Mouse (Mus musculus) heart, adult 8-10 months (tissue): ENCODE measurements around the gene Prok1. TPM values are rescaled to one million over a fixed set of nuclear protein-coding genes. Genes with fewer than 3 reads are reported as not detected.
A peak's percentile ranks its signal among the peaks of the same experiment; 100 is the strongest.

Experiments
- DNase-seq: peaks from one replicate; pipeline ENCODE4 v3.0.0; 2022; ENCODE audit warnings: low spot score
- total RNA-seq, 4 experiments: library from RNA; stranded (reverse); gene quantifications; 2 replicates each; pipeline ENCODE4 v1.2.4; 2022

The Prok1 gene
- total RNA-seq, 4 experiments from 2014 or later: not detected

DNA sequence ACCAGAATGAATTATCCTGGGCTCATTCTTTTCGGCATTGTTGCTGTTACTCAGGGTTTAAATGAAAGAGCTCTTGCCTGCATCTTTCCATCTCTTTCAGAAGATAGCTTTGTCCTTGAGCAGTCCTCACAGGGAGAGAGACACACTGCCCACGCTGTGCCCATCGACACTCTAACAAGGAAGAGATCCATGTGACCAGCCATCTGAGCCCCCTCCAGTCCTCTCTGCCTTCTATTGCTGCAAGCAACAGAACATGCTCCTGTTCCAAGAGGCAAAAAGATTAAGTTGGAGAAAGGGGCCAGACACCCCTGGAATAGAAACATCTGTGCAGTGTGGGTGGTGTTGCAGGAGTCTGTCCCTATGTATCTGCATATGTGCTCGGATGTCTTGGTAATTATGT lies 52.5 kb downstream of the Prok1 start:
- no peak for DNase-seq

DNA sequence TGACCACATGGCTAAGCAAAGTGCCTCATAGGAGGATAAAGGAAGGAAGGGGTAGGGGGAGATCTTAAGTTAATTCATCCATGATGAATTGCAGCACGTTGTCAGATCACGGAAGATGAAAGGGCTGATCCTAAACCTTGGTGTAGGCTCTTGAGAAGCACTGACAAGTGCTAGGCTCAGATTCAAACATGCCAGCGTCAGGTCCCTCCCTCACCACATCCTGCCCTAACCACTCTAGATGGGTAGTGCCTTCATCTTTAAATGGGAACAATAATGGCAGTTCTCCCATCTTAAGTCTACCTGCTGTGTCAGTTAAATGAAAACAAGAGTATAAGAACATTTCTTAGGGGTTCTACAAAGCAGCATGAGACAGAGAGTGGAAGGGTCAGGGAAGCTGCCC lies 53.9 kb downstream of the Prok1 start:
- no peak for DNase-seq

DNA sequence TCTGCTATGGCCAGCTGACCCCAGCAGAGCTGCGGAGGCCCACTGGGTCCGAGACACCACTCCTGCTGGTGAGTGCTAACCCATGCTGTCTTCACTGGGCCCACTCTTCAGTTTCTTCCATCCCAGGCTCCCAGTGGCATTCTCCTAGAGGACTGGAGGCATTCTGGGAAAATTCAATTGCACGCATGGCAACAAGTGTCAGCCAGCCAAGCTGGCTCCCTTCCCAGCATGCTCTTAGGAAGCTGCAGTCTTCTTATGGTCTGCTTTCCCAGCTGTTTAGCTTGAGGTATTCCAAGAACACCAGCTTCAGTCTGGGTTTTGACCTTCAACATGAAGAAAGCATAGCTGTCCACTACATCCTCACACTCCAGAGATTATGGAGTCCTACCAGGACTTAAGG lies 56.3 kb downstream of the Prok1 start:
- DNase-seq: peak; percentile 31

Other genes with a start within 250 kb of the Prok1 start
- under 1 TPM; 0.27 to 0.69 (median 0.34) TPM for gene Kcna3, start 203.5 kb downstream of the Prok1 start, total RNA-seq
- 1 to 10 TPM; 1.2 to 1.7 (median 1.3) TPM for gene Kcna2, start 138.6 kb downstream of the Prok1 start, total RNA-seq
- not detected for gene Kcna10, start 56.7 kb downstream of the Prok1 start, total RNA-seq
- not detected for gene Cym, start 18.0 kb downstream of the Prok1 start, total RNA-seq
- gene A630076J17Rik, start 9.1 kb downstream of the Prok1 start, total RNA-seq: not detected
- gene Lamtor5, start 39.2 kb upstream of the Prok1 start, total RNA-seq: 10 to 100 TPM; 64.5 to 71.1 (median 67.1) TPM
- gene Slc16a4, start 51.5 kb upstream of the Prok1 start, total RNA-seq: under 1 TPM; 0.19 to 0.81 (median 0.44) TPM
- gene Rbm15, start 94.0 kb upstream of the Prok1 start, total RNA-seq: 10 to 100 TPM; 21.6 to 23.9 (median 22.4) TPM
- under 1 TPM; 0.12 to 0.40 (median 0.31) TPM for gene Kcnc4, start 219.8 kb upstream of the Prok1 start, total RNA-seq